Mouse (Mus musculus): ENCODE data around the gene B4galt2. TPM values are rescaled to one million over a fixed set of nuclear protein-coding genes. Genes with fewer than 3 reads are reported as not detected.
A peak's percentile ranks its signal among the peaks of the same experiment; 100 is the strongest.

Gene B4galt2
- polyA plus RNA-seq, 1 experiment from 2014 or later: 18.2 TPM

- no peak for TF ChIP-seq CTCF (IDR thresholded peaks at IDR 0.05; ENCODE audit: low read depth)
- no peak overlapping the region for H3K9ac ChIP-seq (ENCODE audit: low read depth, low read length)
- ATAC-seq (replicated peaks; ENCODE audit: low FRiP score, low read depth) (no peak), DNase-seq (ENCODE audit: low spot score) (no peak)
- no peaks in the 10 kb centered on the region for H3K27me3 ChIP-seq (ENCODE audit: insufficient read depth, low read length)
- H3K9me3 ChIP-seq (replicated peaks; ENCODE audit: low read length): no peaks in the 10 kb centered on the region
- no peaks in the 10 kb centered on the region for H3K36me3 ChIP-seq (ENCODE audit: insufficient read depth, low read length)
- H3K4me1 ChIP-seq (replicated peaks; ENCODE audit: insufficient read depth, low read length): peaks cover 14% of the 10 kb centered on the region; the same call in 1 of the 2 replicates
- 69% methylated on average over 9 of the region's 9 CpGs for WGBS
- no peak overlapping the region for H3K4me3 ChIP-seq (replicated peaks; ENCODE audit: low read depth, low read length)
- no peak overlapping the region for H3K27ac ChIP-seq
- H3K4me2 ChIP-seq (ENCODE audit: low read length): no peak overlapping the region
These were observed 14.0 kb downstream of the B4galt2 start for GRCm38 (mm10) chr4:117869317-117869716.

GRCm38 (mm10) chr4:117867823-117868222 lies 15.5 kb downstream of the B4galt2 start:
- peak; percentile 67 for DNase-seq (ENCODE audit: low spot score)
- H3K4me2 ChIP-seq (ENCODE audit: low read length): no peak overlapping the region
- H3K4me3 ChIP-seq (replicated peaks; ENCODE audit: low read depth, low read length): no peak overlapping the region
- no peak overlapping the region for H3K9ac ChIP-seq (ENCODE audit: low read depth, low read length)
- no peaks in the 10 kb centered on the region for H3K27me3 ChIP-seq (ENCODE audit: insufficient read depth, low read length)
- 17% methylated on average over 24 of the region's 24 CpGs for WGBS
- no peak for ATAC-seq (replicated peaks; ENCODE audit: low FRiP score, low read depth)
- TF ChIP-seq CTCF (IDR thresholded peaks at IDR 0.05; ENCODE audit: low read depth): peak; percentile 80
- H3K27ac ChIP-seq: no peak overlapping the region
- peaks cover 14% of the 10 kb centered on the region; the same call in 1 of the 2 replicates for H3K4me1 ChIP-seq (replicated peaks; ENCODE audit: insufficient read depth, low read length)
- H3K9me3 ChIP-seq (replicated peaks; ENCODE audit: low read length): no peaks in the 10 kb centered on the region
- H3K36me3 ChIP-seq (ENCODE audit: insufficient read depth, low read length): no peaks in the 10 kb centered on the region

- TF ChIP-seq CTCF (IDR thresholded peaks at IDR 0.05; ENCODE audit: low read depth): no peak
- no peak for ATAC-seq (replicated peaks; ENCODE audit: low FRiP score, low read depth)
- Histone ChIP-seq H3K4me2 (ENCODE audit: low read length) (no peak overlapping the region), H3K36me3 (ENCODE audit: insufficient read depth, low read length) (no peaks in the 10 kb centered on the region), H3K9ac (ENCODE audit: low read depth, low read length) (no peak overlapping the region), H3K9me3 (replicated peaks; ENCODE audit: low read length) (no peaks in the 10 kb centered on the region), H3K27me3 (ENCODE audit: insufficient read depth, low read length) (no peaks in the 10 kb centered on the region), H3K4me1 (replicated peaks; ENCODE audit: insufficient read depth, low read length) (peaks cover 8% of the 10 kb centered on the region; the same call in 1 of the 2 replicates), H3K4me3 (replicated peaks; ENCODE audit: low read depth, low read length) (no peak overlapping the region), H3K27ac (no peak overlapping the region)
- 64% methylated on average over 6 of the region's 6 CpGs for WGBS
- no peak for DNase-seq (ENCODE audit: low spot score)
These were observed 16.3 kb downstream of the B4galt2 start for GRCm38 (mm10) chr4:117867000-117867399.

GRCm38 (mm10) chr4:117866083-117866482 lies 17.2 kb downstream of the B4galt2 start:
- Histone ChIP-seq H3K27ac (peak overlapping the region; percentile 47; the same call in 1 of the 2 replicates), H3K36me3 (ENCODE audit: insufficient read depth, low read length) (no peaks in the 10 kb centered on the region), H3K27me3 (ENCODE audit: insufficient read depth, low read length) (no peaks in the 10 kb centered on the region), H3K4me1 (replicated peaks; ENCODE audit: insufficient read depth, low read length) (peaks cover 8% of the 10 kb centered on the region; the same call in 1 of the 2 replicates), H3K4me3 (replicated peaks; ENCODE audit: low read depth, low read length) (no peak overlapping the region), H3K9ac (ENCODE audit: low read depth, low read length) (no peak overlapping the region), H3K4me2 (ENCODE audit: low read length) (no peak overlapping the region), H3K9me3 (replicated peaks; ENCODE audit: low read length) (no peaks in the 10 kb centered on the region)
- TF ChIP-seq CTCF (IDR thresholded peaks at IDR 0.05; ENCODE audit: low read depth): no peak
- ATAC-seq (replicated peaks; ENCODE audit: low FRiP score, low read depth) (peak; percentile 74), DNase-seq (ENCODE audit: low spot score) (peak; percentile 88)
- WGBS: 17% methylated on average over 9 of the region's 9 CpGs

GRCm38 (mm10) chr4:117862823-117863222 lies 20.5 kb downstream of the B4galt2 start:
- Histone ChIP-seq H3K36me3 (ENCODE audit: insufficient read depth, low read length) (no peaks in the 10 kb centered on the region), H3K4me1 (replicated peaks; ENCODE audit: insufficient read depth, low read length) (peaks cover 11% of the 10 kb centered on the region; the same call in 1 of the 2 replicates), H3K9ac (ENCODE audit: low read depth, low read length) (0 out of 2 replicates have a peak overlapping the region, but pooled peaks have one; percentile 27), H3K4me3 (replicated peaks; ENCODE audit: low read depth, low read length) (no peak overlapping the region), H3K27me3 (ENCODE audit: insufficient read depth, low read length) (no peaks in the 10 kb centered on the region), H3K4me2 (ENCODE audit: low read length) (no peak overlapping the region), H3K27ac (no peak overlapping the region), H3K9me3 (replicated peaks; ENCODE audit: low read length) (no peaks in the 10 kb centered on the region)
- DNase-seq (ENCODE audit: low spot score) (peak; percentile 51), ATAC-seq (replicated peaks; ENCODE audit: low FRiP score, low read depth) (0 out of 2 replicates have a peak, but pooled peaks have one; percentile 10)
- 57% methylated on average over 4 of the region's 4 CpGs for WGBS
- TF ChIP-seq CTCF (IDR thresholded peaks at IDR 0.05; ENCODE audit: low read depth): no peak

GRCm38 (mm10) chr4:117860570-117860969 lies 22.7 kb downstream of the B4galt2 start:
- H3K4me2 ChIP-seq (ENCODE audit: low read length): no peak overlapping the region
- no peak overlapping the region for H3K4me3 ChIP-seq (replicated peaks; ENCODE audit: low read depth, low read length)
- no peaks in the 10 kb centered on the region for H3K36me3 ChIP-seq (ENCODE audit: insufficient read depth, low read length)
- DNase-seq (ENCODE audit: low spot score) (no peak), ATAC-seq (replicated peaks; ENCODE audit: low FRiP score, low read depth) (no peak)
- no peaks in the 10 kb centered on the region for H3K27me3 ChIP-seq (ENCODE audit: insufficient read depth, low read length)
- WGBS: 79% methylated on average over 9 of the region's 9 CpGs
- no peaks in the 10 kb centered on the region for H3K9me3 ChIP-seq (replicated peaks; ENCODE audit: low read length)
- H3K4me1 ChIP-seq (replicated peaks; ENCODE audit: insufficient read depth, low read length): 0 out of 2 replicates have a peak, but pooled peaks cover 2% of the 10 kb centered on the region
- H3K27ac ChIP-seq: no peak overlapping the region
- no peak overlapping the region for H3K9ac ChIP-seq (ENCODE audit: low read depth, low read length)
- TF ChIP-seq CTCF (IDR thresholded peaks at IDR 0.05; ENCODE audit: low read depth): no peak

- H3K27me3 ChIP-seq (ENCODE audit: insufficient read depth, low read length): no peaks in the 10 kb centered on the region
- H3K9me3 ChIP-seq (replicated peaks; ENCODE audit: low read length): no peaks in the 10 kb centered on the region
- ATAC-seq (replicated peaks; ENCODE audit: low FRiP score, low read depth) (peak; percentile 49), DNase-seq (ENCODE audit: low spot score) (peak; percentile 59)
- peak; percentile 81 for TF ChIP-seq CTCF (IDR thresholded peaks at IDR 0.05; ENCODE audit: low read depth)
- 0 out of 2 replicates have a peak, but pooled peaks cover 2% of the 10 kb centered on the region for H3K4me1 ChIP-seq (replicated peaks; ENCODE audit: insufficient read depth, low read length)
- H3K36me3 ChIP-seq (ENCODE audit: insufficient read depth, low read length): no peaks in the 10 kb centered on the region
- no peak overlapping the region for H3K9ac ChIP-seq (ENCODE audit: low read depth, low read length)
- no peak overlapping the region for H3K4me2 ChIP-seq (ENCODE audit: low read length)
- H3K27ac ChIP-seq: no peak overlapping the region
- 76% methylated on average over 3 of the region's 3 CpGs for WGBS
- H3K4me3 ChIP-seq (replicated peaks; ENCODE audit: low read depth, low read length): no peak overlapping the region
These were observed 24.5 kb downstream of the B4galt2 start for GRCm38 (mm10) chr4:117858794-117859193.
